Mouse (Mus musculus) adrenal gland, adult 8-10 months (tissue): ENCODE measurements at regions not wholly inside any gene's neighbourhood (a gene's known extent, or its start where the extent isn't known, plus 50 kb on each side); places are given as distances from the start of the nearest gene placed in this dataset.

Experiments
- DNase-seq: peaks from one replicate; pipeline ENCODE4 v3.0.0; 2022

DNA sequence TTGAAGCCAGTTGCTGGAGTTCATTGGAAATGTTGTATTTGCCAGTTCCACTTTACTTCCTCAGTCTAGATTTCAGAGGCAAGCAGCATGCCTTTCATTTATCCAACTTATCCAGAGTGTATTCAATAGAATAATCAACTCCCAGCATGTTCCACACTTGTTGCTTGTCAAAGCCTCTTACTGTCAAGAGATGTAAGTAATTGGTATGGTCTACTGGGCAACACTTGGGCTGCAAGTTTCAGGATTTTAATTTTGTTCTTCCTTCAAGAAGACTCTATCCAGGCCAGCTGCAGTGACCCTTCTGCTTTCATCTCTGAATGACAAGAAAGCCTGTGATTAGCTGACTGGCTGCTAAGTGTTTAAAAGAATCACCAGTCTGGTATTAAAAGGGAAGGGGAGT lies 3131.6 kb upstream of the Lrrc6 start:
- no peak for DNase-seq

DNA sequence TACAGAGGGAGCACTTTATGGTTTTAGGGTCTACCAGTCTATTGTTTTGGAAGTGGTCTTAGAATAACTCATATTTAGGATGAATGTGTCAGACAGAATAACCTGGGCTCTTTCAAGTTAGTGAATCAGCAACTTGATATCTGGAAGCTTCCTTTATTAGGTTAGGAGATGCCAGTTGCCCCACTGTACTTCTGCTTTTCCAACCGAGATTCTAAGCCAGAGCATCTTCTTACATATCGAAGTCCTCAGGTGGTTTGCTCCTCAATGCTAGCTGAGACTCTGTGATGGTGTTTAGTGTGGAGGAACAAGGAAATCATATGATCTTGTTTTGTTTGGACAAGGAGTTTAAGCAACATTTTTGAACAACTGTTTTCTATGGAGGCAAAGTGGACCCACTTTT lies 3117.3 kb upstream of the Lrrc6 start:
- no peak for DNase-seq

DNA sequence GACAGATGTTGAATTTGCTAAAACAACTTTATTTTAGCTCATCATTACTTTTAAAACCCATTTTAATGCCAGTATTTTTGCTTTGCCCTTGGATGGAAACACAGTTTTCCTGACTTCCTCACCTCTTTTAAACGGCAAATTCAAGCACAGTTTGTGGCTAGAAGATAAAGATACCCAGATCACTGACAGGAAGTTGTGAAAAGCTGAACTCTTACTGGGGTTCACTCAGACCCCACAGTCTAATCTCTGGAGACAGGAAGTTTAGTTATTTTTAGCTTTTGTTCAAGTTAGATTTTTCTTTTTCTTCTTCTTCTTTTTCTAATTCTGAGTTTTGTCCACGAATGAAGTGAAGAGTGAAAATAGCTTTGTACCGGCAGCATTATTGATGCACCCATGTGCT lies 3113.3 kb upstream of the Lrrc6 start:
- DNase-seq = no peak

DNA sequence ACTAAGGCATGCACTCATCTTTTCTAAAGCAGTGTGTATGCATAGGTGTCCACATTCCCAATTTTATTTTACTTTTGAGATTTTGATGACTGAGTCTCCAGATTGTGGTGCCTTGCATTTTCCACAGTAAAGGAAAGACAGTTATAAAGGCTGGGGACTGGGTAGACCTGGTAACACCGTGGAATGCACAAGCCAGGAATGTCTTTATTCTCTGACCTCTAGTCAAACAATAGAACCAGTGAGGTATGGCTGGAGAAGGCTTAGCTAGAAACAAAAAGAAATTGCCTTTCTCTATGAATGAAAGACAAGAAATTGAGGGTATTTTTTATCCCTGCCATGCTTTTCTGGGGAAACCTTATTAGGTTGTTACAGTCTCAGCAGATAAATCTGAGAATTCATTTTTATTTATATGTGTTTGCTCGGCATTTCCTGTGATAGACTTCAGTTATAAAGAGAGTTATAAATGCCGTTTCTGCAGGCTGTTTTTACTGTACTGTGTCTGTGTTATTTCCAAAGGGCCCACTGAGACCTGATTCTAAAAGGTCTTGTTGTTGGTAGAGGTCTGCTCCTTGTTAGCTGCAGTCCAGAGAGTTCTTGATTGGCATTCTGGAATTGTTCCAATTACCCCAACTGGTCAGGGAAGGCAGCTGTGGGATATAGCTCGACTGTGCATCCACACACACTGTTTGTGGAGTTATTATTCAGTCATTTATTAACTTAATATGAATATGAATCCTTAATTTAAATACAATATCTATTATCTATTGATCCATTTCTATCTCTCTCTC lies 3090.7 kb upstream of the Lrrc6 start:
- no peak for DNase-seq

DNA sequence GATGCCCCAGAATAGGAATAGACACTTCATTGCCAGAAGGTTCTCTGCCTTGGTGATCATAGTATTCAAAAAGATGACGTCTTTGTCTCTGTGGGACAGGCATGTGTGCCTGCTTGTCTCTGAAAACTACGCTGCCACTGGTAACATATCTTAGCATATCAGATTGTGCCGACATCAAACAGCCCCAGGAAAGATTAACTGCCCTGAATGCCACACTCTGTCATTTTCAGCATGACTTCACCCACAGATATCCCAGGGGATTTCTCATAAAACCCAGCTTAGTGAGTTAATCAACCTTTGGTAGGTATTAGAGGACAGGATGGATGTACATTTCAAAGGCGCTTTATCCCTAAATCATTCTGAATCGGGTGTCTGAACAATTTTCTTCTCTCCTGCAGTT lies 3087.4 kb upstream of the Lrrc6 start:
- DNase-seq = no peak

DNA sequence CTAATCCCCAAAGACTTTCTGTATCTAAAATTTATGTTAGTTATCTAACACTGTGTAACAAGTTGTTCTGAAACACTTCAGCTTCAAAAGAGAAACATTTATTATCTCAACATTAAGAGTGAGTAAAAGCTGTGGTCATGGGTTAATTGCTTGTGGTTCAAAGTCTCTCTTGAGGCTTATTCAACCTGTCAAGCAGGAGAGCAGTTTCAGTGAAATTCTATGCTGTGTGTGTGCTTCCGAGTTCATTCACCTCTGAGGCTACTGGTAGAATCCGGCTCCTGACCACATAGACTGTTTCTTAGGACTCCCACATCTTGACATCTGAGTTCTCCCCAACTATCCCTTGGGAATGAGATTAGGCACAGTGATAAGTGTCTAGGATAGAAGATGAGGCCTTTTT lies 3076.0 kb upstream of the Lrrc6 start:
- no peak for DNase-seq

DNA sequence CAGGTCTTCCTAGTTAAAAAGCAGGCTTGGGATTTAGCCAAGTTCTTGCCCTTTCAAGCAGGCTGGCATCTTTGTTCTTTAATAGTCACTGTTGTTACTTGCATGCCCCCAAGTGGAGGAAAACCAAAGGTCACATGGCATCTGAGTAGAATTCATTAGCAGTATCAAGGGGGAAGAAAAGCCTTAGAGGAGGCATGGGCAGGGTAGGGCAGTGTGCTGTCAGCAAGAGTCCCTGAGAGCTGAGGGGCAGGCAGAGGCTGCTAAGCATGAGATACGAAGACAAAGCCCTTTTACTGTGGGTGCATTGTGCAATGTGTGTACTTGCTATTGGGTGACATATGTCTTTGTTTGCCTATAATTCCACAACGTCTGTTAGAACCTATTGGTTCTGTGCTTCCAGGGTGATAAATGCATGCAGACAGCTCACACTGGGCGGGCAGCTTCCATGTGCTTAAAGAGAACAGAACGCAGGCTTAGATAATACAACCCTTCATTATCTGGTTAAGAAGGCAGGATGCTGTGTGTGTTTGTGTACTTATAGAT lies 3075.0 kb upstream of the Lrrc6 start:
- DNase-seq = peak; percentile 36

DNA sequence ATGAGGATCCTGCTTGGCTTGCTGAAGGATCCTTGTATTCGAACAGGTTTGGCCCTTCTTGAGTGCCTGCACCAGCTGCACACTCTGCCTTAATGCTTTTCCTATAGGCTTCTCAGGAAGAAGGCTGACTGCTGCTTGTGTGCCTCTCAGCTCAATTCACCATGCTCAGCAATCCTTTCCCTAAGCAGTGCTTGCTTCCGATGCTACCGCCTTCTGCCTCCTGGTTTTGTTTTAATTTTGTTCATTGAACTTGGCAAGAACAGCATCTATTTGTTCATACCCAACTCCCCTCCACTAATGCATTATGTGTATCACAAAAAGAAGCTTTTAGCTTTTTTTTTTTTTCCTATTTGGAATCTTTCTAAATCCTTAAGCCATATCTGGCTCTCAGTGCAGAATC lies 3053.5 kb upstream of the Lrrc6 start:
- no peak for DNase-seq

DNA sequence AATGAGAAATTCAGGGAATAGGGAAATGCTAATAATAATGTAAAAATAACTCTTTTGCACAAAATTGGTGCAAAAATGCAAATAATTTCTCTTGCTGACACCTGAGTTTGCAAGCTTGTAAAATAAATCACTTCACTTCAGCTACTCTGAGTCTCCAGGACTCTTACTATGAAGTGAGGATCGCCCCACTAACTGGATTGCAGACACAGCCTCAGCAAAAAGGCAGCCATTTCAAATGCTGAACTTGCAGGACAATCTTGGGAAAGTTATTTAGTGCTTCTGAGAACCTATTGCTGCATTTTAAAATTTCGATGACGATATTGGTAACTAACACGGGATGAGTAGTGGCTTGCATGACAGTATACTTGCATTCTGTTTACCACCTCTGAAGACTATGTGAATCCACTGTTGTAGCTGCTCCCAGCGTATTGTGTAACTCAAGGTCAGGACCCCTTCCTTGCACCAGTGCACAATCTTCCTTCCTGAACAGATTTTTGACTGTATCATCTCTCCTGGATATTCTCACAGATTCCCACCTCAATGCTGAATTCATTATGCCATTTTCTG lies 3051.4 kb upstream of the Lrrc6 start:
- no peak for DNase-seq

DNA sequence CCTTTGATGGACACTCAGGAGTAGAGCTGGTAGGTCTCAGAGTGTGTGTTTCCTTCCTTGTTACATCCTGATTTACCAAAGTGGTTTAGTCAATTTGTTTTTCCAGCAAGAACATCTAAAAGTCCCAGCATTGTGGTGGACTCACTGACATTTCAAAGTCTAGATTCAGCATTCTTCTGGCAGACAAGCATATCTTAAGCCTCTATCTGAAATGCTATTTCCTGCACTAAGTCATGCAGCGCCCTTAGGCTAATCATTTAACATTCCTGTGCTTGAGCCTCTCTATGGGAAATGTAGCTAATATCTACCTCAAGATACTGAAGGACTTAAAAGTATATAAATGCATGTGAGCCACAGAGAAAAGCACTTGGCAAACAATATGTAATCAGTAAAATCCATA lies 3050.3 kb upstream of the Lrrc6 start:
- DNase-seq = no peak

DNA sequence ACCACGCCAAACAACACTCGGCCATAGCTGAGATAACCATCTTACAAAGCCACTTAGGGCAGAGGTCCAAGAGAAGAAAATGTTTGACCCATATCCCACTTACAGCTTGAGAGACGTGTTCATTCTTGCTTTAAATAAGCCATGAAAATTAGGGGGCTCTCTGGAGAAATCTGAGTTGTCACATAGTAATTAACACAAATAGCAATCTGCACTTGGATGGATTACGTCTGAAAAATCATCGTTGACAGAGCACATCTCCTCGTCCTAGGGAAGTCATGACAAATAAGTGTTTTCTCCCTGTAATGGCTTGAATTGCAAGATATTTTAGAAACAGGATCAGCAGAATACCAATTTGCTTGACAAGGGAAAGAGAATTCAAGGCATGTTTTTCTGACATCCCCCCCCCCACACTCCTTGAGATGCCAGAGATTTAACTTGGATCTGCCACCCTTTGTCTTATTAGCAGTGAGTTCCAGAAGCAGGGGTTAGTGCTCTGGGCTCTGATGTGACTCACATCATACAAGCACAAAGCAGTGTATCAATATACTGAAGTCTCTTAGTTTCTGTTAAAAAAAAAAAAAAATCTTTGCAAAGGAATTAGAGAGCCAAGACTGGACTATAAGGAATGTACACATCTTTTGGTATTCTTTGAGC lies 3025.9 kb upstream of the Lrrc6 start:
- no peak for DNase-seq

DNA sequence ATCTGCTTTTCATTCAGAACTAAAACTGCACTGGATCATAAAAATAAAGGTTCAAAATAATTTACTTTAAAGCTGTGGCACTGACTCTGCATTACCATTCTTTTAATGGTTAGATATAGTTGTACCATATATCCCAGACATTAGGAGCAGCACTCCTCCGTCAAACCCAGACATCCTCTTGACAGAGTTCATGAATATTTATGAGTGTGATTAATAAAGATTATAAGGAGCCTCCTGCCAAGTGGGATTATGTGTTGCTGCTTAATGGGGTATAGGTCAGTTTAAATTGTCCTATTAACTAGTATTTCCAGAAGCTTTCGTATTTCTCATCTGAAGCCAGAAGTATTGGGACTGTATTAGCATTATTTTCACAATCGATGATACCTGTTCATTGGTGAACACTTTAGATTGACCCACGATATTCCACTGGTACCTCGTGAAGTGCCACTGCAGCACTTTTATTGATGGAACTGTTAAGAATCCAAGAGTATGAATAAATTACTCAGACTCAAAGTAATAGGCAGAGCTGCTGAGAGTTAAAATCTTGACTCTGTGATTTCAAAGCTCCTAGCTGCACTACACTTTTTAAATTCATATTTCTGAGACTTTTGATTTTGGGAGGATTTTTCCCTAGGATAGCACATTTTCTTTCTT lies 2983.8 kb upstream of the Lrrc6 start:
- no peak for DNase-seq

DNA sequence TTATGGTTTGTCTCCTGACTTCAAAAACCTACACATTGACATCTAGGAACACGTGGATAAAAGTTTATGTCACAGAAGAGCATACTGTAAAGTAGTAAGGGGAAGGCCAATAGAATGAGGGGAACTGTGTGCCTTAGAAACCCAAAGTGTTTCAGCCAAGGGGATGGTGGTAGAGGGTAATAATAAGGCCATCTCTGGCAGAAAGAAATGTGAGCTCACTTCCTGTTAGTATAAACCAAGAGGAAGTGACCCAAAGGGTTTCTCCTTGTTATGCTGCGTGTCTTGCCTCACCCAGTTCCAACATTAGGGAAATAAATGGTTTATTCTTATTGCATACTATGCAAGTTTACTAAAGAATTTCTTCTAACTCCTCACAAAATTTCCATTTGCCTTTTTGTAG lies 2982.4 kb upstream of the Lrrc6 start:
- DNase-seq = no peak

DNA sequence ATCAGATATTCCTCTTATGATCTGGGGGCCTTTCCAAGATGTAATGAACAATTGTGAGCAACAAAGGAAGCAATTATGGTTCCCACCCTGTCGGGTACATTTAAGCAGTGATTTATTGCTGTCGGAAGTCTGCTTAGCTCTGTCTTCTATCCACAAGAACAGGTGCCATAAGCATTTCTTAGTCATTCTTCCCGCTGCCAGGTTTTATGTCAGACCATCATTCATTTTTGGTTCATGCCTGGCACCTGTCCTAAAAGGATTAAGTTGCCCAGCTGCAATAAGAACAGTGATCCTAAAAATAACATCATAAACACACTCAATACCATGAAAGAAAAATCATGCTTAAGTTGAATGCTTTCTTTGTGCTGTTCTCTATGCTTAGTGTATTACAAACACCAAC lies 2980.4 kb upstream of the Lrrc6 start:
- DNase-seq = no peak

DNA sequence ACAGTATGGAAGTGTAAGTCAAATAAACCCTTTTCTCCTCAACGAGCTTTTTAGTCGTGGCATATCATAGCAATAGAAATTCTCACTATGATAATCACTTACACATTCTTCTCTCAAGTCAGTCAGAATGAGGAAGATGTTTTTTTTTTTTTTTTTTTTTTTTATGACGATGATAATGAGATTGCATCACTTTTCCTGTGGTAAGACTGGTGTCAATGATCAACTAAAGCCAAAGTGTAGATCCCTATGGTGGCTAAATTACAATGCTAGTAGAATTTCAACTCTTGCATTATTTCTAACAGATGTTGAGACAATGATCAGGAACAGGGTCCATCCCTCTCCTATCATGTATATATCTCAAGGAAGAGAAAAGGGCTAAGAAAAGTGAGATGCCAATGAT lies 2976.3 kb upstream of the Lrrc6 start:
- DNase-seq = no peak

DNA sequence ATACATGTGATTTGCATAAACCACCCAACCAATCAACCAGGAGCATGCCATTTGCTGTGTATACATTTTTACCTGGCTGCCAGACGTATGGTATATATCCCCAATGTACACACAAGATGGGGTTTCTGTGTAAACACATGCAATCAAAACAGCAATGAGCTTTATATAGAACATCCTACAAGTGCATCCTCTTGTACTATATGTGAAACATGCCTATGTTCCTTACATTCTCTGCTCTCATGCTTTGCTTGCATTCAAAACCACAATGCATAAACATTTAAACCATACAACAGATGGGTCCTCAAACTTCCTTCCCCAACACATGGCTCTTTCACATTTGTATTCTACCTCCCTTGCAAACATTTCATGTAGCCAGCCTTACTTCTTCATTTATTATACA lies 2968.9 kb upstream of the Lrrc6 start:
- no peak for DNase-seq

DNA sequence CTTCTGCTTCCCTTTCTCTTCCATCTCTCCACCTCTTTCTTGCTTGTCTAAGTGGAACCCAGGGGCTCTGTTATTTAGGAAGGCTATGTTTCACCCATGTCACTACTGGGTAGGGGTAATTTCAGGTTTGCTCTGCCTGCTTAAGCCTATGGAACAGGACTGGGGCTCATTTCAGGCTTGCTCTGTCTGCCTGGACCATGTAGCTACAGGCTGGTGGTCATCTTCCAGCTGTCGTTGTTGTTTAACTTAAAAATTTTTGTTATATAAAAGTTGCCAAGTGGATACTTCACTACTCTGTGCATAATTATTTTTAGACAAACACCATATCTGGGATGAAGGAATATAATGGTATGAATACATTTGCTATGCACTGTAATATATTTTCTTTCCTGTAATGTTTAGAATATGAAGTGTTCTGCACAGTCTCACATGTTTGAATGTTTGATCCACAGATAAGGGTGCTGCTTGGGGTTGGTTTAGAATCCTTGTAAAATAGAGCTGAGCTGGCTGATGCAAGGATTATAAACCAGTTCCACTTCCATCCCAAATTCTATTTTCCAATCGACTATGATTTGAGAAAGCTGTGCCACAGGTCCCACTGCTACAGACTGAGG lies 2960.0 kb upstream of the Lrrc6 start:
- DNase-seq = no peak

DNA sequence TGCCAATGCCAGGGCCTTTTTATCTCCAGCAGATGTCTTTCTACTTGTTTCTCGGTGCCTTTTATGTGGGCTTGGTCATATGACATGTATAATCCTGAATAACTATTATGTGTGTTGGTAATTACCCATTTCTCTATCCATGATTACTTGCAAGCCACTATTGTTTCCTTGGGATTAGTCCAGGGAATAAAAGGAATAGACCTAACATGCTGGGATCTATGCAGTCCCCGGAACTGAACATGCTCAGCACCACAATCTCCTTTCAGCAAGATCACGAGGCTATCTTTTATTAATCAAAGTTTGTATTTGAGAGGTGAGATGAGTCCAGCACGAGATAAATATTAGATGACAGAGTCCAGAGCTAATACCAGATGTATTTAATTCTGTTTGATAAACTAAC lies 2956.8 kb upstream of the Lrrc6 start:
- DNase-seq = no peak

DNA sequence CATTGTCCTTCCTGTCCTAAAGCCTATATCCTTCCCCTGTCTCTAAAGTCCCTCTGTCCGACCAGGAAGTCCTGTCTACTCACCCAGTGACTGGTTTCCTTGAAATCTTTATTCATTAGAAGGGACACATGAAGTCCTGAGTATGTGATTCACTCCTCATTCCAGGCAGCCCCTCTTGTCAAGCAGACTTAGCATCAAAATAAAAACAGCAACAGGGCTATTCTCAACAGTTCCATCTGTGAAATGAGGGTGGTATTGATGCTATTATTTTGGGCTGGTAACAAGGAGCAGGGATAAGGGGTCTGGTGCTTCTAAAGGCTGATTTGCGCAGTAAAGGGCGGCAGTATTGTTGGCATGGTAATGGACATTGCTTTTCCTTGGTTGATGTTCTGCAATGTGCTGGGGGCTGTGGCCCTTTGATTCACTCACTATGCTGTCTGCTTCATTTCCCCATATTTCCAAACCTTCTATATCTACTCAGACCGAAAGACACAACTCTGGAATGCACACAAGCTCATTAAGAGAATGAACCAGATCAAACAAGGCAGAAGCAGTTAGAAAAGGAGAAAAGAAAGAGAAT lies 2955.6 kb upstream of the Lrrc6 start:
- DNase-seq = no peak

DNA sequence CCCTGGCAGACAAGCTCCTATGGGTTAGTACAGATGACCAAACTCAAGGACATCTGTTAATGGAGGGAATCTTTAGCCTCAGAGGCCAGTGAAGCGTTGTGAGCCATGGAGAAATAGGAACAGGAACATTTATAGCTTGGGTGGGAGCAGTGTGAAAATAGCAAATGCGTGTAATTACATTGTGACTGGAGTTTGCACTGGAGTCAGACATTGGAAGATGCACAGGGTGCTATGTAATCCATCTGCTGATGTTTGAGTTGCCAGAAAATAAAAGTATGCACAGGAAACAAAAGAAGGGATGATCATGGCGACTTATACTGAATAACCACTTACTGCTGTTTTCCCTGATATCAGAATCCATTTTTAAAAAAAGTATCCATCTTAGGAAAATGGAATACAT lies 2940.3 kb upstream of the Lrrc6 start:
- DNase-seq = no peak

DNA sequence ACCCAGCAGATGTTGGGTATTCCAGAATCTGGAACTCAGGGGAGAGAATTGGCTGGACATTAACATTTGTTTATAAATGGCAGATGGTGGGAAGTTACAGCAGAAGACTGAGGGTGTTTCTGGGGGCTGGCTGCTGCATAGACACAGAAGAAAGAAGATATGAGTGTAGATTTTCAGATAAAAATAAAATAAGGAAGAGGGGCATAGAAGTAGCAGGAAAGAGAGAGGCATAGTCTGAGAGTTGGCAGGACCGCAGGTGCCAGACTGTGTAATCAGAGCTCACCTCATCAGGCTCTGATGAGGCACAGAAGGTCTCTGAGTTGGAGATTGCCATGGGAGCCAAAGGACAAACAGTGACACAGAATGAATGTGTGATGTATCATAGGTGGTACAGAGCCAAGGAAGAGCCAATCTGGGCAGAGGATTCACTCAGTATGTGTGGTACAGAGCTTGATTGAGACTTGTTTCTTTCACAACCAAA lies 2912.9 kb upstream of the Lrrc6 start:
- DNase-seq = no peak

DNA sequence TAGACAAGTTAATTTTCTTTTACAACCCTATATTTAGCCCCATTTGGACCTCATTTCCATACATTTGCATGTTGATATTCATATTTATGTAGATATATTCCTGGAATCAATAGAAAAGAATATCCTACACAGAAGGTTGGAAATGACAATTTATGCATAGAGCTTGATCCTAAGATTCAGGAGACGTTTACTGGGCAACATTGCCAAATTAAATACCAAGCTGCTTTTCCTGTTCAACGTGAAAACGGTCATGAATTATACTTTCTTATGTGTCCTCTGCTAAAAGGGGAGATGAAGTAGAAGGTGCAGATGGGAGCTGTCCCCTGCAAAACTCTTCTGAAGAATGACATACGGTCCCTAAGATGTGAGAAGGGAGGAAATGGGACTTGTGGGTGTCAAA lies 2888.9 kb upstream of the Lrrc6 start:
- DNase-seq = no peak
